Mouse (Mus musculus): ENCODE data around the gene Hnrnpr. TPM values are rescaled to one million over a fixed set of nuclear protein-coding genes. Genes with fewer than 3 reads are reported as not detected.
A peak's percentile ranks its signal among the peaks of the same experiment; 100 is the strongest.

The Hnrnpr gene
- polyA plus RNA-seq, 1 experiment from 2014 or later: 215 TPM

DNA sequence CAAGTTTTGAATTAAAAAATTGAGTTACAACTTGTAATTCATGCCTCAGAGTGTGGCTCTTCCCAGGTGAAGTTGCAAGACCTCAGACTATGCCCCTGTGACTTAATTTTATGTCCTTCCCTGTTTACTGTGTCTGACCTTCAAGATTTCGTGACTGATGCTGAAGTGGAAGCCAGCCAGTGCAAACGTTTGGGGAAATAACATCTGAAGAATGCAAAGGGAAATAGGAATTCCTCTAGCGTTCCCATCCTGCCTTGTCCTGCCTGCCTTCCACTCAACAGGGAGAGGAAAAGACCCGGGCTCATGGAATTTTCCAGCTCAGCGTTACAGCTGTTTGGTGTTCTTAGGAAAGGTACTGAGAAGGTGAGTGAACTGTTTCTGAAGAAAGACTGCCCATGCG is 46.3 kb downstream of the Hnrnpr start:
- no peaks in the 10 kb centered on the region for H3K4me1 ChIP-seq (replicated peaks)
- no peak overlapping the region for H3K27ac ChIP-seq (replicated peaks)
- no peak overlapping the region for H3K9ac ChIP-seq
- no peaks in the 10 kb centered on the region for H3K27me3 ChIP-seq
- H3K36me3 ChIP-seq: peaks cover 74% of the 10 kb centered on the region
- WGBS: 86% methylated on average over 6 of the region's 6 CpGs
- no peak overlapping the region for H3K4me3 ChIP-seq
- no peak overlapping the region for H3K4me2 ChIP-seq
- H3K9me3 ChIP-seq: no peaks in the 10 kb centered on the region
- no peak for ATAC-seq (ENCODE audit: low read depth)

DNA sequence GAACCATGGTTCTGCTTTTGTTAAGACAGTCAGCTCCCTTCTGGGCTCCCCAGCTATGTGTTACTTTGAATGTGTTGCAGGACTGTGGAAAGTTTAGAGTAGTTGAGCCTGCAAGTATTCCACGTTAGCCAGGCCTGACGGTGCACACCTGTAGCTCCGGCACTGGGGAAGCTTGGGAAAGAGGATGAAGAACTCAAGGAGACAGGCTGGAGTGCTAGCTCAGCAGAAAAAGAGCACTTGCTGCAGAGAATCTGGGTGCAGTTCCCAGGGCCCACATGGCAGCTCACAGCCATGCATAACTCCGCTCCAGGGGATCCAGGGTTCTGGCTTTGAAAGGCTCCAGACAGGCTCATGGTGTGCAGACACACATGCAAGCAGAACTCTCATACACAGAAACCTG is 46.7 kb downstream of the Hnrnpr start:
- H3K36me3 ChIP-seq: peaks cover 72% of the 10 kb centered on the region
- 96% methylated on average over 4 of the region's 4 CpGs for WGBS

DNA sequence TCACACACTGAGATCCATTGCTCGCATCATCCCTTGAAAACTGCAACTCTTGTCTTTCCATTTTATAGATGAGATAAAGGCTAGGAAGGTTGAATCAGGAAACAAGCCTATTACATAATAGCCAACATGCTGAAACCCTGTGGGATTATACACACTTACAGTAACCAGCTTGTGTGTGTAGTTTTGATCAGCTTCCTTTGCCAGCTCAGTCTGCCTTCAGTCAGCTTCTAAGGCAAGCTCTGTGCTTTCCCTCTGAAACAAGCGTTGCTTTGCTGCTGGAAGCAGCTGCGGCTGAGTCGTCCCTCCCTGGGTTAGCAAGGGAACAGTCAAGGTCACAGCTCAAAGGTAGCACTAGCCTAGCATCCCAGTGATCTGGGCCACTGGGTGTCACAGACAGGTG is 57.1 kb downstream of the Hnrnpr start:
- 70% methylated on average over 4 of the region's 4 CpGs for WGBS
- no peak overlapping the region for H3K4me3 ChIP-seq
- H3K4me2 ChIP-seq: no peak overlapping the region
- no peaks in the 10 kb centered on the region for H3K9me3 ChIP-seq
- no peaks in the 10 kb centered on the region for H3K36me3 ChIP-seq
- no peak overlapping the region for H3K27ac ChIP-seq (replicated peaks)
- H3K9ac ChIP-seq: no peak overlapping the region
- H3K4me1 ChIP-seq (replicated peaks): 0 out of 2 replicates have a peak, but pooled peaks cover 5% of the 10 kb centered on the region
- H3K27me3 ChIP-seq: no peaks in the 10 kb centered on the region
- no peak for ATAC-seq (ENCODE audit: low read depth)

More for the DNA sequence above, 46.7 kb downstream of the Hnrnpr start:
- H3K9me3 ChIP-seq: no peaks in the 10 kb centered on the region
- no peak for ATAC-seq (ENCODE audit: low read depth)
- H3K4me2 ChIP-seq: no peak overlapping the region
- H3K9ac ChIP-seq: no peak overlapping the region
- no peak overlapping the region for H3K27ac ChIP-seq (replicated peaks)
- no peak overlapping the region for H3K4me3 ChIP-seq
- H3K27me3 ChIP-seq: no peaks in the 10 kb centered on the region
- no peaks in the 10 kb centered on the region for H3K4me1 ChIP-seq (replicated peaks)

DNA sequence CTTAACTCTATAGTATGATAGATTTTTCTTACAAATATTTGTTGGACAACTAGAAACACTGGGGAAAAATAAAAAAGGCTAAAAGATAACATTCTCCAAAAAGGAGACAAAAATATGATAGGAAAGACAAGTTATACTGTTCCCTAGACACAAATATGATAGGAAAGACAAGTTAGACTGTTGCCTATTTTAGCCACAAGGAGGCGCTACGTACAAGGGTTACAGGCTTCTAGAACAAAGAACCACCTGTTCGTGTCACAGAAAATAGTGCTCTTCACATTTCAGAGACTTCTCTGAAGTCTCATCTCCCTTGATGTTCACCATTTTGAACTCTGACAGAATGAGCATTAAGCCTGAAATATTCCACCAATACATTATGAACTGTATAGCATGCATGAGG is 59.0 kb downstream of the Hnrnpr start:
- Histone ChIP-seq H3K27ac (replicated peaks) (no peak overlapping the region), H3K4me2 (no peak overlapping the region), H3K4me1 (replicated peaks) (peaks cover 18% of the 10 kb centered on the region), H3K36me3 (no peaks in the 10 kb centered on the region), H3K9ac (no peak overlapping the region), H3K27me3 (no peaks in the 10 kb centered on the region), H3K9me3 (no peaks in the 10 kb centered on the region), H3K4me3 (no peak overlapping the region)
- WGBS: 2% methylated on average over 3 of the region's 3 CpGs
- ATAC-seq (ENCODE audit: low read depth): no peak

DNA sequence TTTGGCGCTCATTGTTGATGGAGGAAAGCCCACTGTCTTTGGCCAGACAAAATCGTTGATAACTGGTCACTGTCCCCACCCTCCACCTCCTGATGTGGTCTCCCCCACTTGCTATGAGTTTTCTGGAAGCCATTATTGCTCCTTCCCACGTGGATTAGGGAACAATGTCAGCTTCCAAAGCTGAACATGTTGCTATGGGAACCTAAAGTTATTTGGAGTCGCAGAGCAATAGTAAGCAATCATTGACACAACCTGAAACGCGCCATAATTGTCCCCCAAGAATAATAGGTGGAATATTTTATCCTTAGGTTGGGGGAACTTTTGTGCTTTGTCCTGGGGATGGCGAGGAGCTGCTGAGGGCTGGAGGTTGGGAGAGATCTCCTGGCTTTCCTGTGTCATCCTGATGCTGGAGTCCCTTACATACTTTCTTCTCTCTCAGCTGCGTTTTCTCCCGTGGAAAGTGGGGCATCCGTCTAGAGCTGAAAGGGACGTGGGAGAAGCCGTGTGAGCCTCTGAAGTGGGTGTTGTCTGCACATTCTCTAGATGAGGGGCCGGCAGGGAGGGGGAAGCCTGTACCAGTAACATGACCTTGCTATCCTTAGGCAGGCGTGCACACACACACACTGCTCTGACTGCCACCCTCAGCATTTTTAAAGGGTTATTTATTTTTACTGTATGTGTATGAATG is 62.9 kb downstream of the Hnrnpr start:
- Histone ChIP-seq H3K4me3 (no peak overlapping the region), H3K27me3 (no peaks in the 10 kb centered on the region), H3K36me3 (no peaks in the 10 kb centered on the region), H3K4me2 (no peak overlapping the region), H3K9me3 (no peaks in the 10 kb centered on the region), H3K9ac (no peak overlapping the region), H3K4me1 (replicated peaks) (peaks cover 18% of the 10 kb centered on the region), H3K27ac (replicated peaks) (no peak overlapping the region)
- 44% methylated on average over 14 of the region's 14 CpGs for WGBS
- ATAC-seq (ENCODE audit: low read depth): peak; percentile 8; the same call in 1 of the 2 replicates

DNA sequence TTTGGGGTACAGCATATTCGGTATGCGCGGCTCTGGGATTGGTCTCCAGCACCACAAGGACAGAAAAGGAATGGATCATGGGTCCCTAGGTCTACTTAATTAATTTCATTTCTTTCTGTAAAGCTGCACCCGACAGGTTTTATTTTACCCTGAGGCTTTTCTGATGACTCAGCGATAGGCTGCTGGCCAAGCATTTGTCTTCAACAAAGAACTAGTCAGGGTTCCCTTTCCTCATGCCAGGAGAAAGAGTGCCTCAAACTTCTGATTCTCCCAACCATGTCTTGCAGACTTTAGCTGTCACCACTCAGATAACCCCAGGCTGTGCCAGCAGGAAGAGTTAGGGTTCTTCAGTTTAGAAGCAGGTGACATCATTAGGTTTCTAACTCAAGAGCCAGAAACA is 66.3 kb downstream of the Hnrnpr start:
- H3K9ac ChIP-seq: no peak overlapping the region
- H3K36me3 ChIP-seq: no peaks in the 10 kb centered on the region
- H3K4me3 ChIP-seq: no peak overlapping the region
- 77% methylated on average over 5 of the region's 5 CpGs for WGBS
- H3K4me2 ChIP-seq: no peak overlapping the region
- H3K27me3 ChIP-seq: no peaks in the 10 kb centered on the region
- no peak for ATAC-seq (ENCODE audit: low read depth)
- H3K27ac ChIP-seq (replicated peaks): no peak overlapping the region
- peaks cover 13% of the 10 kb centered on the region for H3K4me1 ChIP-seq (replicated peaks)
- no peaks in the 10 kb centered on the region for H3K9me3 ChIP-seq

DNA sequence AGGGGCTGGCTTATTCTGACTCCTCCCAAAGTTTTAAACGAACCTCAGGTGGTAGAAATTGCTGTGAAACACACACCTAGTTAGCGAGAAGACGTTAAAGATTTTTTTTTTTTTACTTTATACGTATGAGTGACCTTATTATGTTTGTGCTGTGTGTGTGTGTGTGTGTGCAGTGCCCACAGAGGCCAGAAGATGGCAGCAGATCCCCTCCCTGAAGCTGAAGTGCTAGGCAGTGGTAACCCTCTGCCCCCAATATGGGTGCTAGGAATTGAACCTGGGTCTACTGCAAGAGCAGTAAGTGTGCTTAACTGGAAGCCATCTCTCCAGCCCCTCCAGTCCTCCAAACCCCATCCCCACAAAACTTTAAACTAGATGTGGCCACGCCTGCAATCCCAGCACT is 72.3 kb downstream of the Hnrnpr start:
- Histone ChIP-seq H3K9ac (no peak overlapping the region), H3K4me2 (no peak overlapping the region), H3K27me3 (no peaks in the 10 kb centered on the region), H3K27ac (replicated peaks) (no peak overlapping the region), H3K36me3 (no peaks in the 10 kb centered on the region), H3K4me1 (replicated peaks) (no peaks in the 10 kb centered on the region), H3K4me3 (no peak overlapping the region), H3K9me3 (no peaks in the 10 kb centered on the region)
- 90% methylated on average over 5 of the region's 5 CpGs for WGBS
- no peak for ATAC-seq (ENCODE audit: low read depth)

DNA sequence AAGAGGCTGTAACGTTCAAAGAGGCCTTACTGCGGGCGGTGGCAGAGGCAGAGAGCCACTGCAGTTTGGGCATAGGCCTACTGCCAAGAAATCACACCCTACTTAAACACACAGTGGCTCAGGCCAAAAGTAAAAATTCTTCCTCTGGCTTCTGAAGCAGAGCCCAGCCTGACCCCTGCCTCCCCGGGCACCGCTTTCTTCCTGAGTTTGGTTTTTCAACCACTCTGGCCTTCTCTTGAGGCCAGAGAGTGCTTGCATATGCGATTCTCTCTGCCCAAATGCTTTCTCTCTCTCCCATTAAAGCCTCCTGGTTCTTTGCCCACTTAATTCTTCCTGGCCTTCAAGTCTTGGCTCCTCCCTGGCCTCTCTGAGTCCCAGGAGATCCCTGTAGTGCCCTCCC is 73.1 kb downstream of the Hnrnpr start:
- Histone ChIP-seq H3K36me3 (no peaks in the 10 kb centered on the region), H3K4me3 (no peak overlapping the region), H3K27ac (replicated peaks) (no peak overlapping the region), H3K4me1 (replicated peaks) (no peaks in the 10 kb centered on the region), H3K4me2 (no peak overlapping the region), H3K9ac (no peak overlapping the region), H3K27me3 (no peaks in the 10 kb centered on the region), H3K9me3 (no peaks in the 10 kb centered on the region)
- ATAC-seq (ENCODE audit: low read depth): no peak
- 88% methylated on average over 6 of the region's 6 CpGs for WGBS

DNA sequence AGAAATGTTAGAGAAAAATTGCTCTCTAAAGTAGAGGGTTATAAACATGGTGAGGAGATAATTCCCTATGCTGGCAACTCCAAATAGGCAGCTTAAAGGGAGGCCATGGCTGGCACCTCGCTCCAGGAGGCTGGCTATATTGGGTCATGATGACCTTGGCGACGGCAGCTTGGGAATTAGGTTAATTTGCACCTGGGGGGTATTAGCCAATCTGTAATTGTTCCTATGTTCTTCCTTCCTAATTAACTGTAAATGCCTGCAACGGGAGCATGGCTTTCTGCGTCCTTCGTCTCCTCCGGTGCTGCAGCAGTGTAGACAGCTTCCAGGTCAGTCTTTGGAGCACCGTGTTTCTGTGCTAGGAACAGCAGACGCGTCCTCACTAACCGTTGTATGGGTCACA is 76.5 kb downstream of the Hnrnpr start:
- Histone ChIP-seq H3K4me3 (no peak overlapping the region), H3K9me3 (no peaks in the 10 kb centered on the region), H3K4me1 (replicated peaks) (no peaks in the 10 kb centered on the region), H3K36me3 (no peaks in the 10 kb centered on the region), H3K4me2 (no peak overlapping the region), H3K9ac (no peak overlapping the region), H3K27me3 (no peaks in the 10 kb centered on the region), H3K27ac (replicated peaks) (0 out of 2 replicates have a peak overlapping the region, but pooled peaks have one; percentile 46)
- no peak for ATAC-seq (ENCODE audit: low read depth)
- WGBS: 59% methylated on average over 11 of the region's 11 CpGs

DNA sequence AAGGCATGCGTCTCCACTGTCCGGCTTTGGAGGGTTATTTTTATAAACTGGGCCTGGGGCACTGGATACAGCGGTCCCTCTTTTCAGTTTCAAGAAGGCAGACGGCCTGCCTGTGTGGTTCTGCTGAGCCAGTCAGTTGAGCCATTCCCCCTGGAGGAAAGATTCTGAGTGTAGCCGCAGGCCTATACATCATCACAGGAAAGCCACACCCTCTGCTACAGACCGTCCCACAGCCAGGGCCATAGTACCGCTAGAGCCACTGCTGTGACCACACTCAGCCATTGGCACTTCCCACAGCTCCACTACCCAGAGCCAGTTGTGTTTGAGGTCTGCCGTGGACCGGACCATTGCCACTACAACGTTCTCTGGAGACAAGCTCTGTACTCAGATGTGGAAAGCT is 91.1 kb downstream of the Hnrnpr start:
- Histone ChIP-seq H3K4me2 (no peak overlapping the region), H3K9ac (no peak overlapping the region), H3K4me1 (replicated peaks) (no peaks in the 10 kb centered on the region), H3K36me3 (no peaks in the 10 kb centered on the region), H3K9me3 (no peaks in the 10 kb centered on the region), H3K27ac (replicated peaks) (no peak overlapping the region), H3K4me3 (no peak overlapping the region), H3K27me3 (no peaks in the 10 kb centered on the region)
- no peak for ATAC-seq (ENCODE audit: low read depth)
- WGBS: 87% methylated on average over 10 of the region's 10 CpGs

DNA sequence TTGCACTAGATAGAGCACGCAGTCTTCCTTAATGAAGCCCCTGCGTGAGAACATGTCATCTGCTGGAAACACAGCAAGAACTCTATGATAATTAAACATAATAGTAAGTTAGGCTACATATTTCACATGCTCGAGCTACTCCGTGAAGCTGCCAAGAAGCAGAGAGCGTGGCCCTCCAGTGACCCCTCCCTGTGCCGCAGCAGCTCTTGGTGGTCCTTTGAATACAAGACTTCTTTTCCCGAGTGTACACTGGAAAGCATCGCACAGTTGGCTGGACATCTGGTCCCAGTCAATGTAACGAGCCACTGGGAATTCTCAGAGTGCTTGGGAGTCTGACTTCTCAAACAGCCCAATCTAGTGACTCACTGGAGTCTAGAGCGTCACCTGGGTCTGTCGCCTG is 97.1 kb downstream of the Hnrnpr start:
- Histone ChIP-seq H3K4me2 (no peak overlapping the region), H3K27me3 (no peaks in the 10 kb centered on the region), H3K9me3 (no peaks in the 10 kb centered on the region), H3K4me3 (no peak overlapping the region), H3K36me3 (no peaks in the 10 kb centered on the region), H3K4me1 (replicated peaks) (peaks cover 17% of the 10 kb centered on the region), H3K27ac (replicated peaks) (no peak overlapping the region), H3K9ac (no peak overlapping the region)
- ATAC-seq (ENCODE audit: low read depth): no peak
- 56% methylated on average over 11 of the region's 11 CpGs for WGBS

Data from neural tube, embryonic 13.5 days (tissue).